Mouse (Mus musculus): ENCODE data around the gene Cyp2u1.
A peak's percentile ranks its signal among the peaks of the same experiment; 100 is the strongest.

The Cyp2u1 gene

DNA sequence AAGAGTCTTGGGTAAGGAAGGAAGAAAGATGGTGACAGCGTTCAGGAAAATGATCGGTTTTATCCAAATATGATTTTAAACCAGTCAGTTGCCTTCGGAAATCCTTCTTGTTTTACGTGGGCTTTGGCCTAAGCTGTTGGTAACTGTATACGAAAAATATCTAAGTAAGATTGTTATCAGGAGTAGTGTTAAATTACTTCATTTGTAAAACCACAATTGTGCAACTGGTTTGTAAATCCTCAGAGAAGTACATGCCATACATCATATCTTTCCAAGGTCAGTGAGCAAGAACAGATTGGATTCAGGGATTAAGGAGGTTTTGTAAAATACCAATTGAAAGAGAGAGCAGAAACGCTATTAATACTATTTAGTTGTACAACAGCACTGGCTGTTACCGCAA lies 3.2 kb upstream of the Cyp2u1 start:
- DNase-seq (ENCODE audit: low spot score in 2 of 2), result no peak

DNA sequence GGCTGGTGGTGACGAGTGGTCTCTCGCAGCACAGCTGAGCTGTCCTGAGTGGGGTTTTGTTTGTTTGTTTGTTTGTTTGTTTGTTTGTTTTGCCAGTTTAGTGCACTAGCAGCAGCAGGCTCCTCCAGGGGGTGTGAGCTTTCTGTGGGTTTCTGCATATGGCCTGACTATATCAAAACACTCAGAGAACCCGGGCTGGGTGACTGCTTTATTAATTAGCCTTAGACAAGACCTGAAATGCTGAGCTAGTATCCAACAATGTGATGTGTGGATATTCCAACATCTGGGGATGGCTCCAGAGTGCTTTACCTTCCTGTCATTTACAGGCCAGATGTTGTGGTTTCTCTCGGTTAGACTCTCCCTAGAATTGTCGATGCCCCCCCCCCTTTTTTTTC lies 290 bp upstream of the Cyp2u1 start:
- no peak for DNase-seq (ENCODE audit: low spot score in 2 of 2)

DNA sequence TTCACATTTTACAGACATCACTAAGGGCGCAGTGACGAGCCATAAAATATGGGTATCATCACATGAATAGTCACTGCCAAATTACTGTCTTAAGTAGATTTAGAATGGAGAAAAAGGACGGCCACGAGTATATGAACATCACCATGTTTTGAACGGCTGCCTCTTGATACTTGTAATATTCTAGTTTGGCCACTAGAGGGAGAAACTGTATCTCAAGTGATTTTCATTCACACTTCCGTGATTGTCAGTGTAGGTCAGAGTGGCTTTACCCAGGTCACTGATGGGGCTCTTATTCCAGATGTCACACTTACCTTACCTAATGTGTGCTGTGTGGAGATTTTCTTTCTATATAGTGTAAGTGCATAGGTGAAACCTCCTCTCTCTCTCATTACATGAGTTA lies 3.1 kb downstream of the Cyp2u1 start:
- DNase-seq (ENCODE audit: low spot score in 2 of 2), result peak; percentile 19 to 32

DNA sequence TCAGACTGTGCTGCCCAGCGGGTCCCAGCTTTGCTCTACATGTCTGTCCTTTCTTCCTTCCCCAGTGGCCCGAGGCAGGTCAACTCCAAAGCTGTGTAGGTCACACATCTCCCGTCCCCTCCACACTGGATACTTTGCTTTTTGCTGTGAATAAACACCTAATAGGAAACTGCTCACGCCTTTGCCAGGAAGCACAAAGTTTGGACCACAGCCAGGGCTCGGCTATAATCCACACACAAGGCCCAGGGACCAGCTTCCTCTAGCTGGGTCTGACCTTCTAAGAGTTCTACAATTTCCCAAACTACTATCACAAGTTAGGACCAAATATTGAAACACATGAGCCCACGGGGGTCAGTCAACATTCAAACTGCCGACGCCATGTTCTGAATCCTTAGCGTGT lies 3.9 kb downstream of the Cyp2u1 start:
- no peak for DNase-seq (ENCODE audit: low spot score in 2 of 2)

DNA sequence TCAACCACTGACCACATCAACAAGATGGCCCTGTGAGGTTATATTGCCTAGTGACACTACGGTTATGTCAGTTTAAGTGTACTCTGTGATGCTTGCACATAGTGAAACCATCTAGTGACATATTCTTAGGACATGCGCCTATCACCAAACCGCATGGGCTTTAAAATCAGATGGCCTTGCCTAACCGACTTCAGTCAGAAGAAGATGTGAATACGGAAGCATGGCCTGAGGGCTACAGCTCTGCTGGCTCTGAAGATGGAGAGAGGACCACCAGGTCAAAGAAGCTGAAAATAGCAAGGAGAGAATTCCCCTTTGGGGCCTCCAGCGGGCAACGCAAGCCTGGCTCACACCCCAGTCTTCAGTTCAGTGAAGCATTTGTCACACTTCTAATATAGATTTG lies 6.1 kb downstream of the Cyp2u1 start:
- DNase-seq (ENCODE audit: low spot score in 2 of 2), result no peak

DNA sequence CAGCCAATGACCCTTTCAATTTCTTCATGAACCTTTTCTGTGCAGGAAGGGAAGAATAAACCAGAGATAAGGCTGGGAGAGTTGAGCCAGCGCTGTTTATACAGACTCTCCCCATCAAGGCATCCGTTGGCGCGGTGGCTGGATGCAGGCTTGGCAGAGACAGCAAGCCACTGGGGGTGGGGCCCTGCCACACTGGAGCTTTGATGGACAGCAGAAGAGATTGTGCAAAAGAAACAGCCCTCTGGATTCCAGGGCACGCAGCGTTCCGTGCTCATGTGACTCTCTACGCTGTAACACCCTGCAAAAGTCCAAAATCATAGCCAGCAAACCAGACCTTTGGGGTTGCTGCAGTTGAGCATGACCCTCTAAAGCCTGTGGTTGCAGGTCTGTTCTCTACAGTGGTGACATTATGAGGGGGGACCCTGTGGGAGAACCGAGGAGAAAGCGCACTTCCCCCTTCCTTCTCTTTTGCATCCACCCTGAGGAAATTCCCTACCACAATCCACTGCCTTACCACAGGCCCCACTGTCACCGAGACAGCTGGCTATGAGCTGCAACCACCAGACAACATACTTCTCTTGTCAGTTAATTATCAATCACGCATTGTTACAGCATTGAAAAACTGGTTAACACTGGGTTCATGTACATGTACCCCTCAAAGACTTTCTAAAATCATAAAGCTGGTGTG lies 7.4 kb downstream of the Cyp2u1 start:
- peak; percentile 36 to 52 for DNase-seq (ENCODE audit: low spot score in 2 of 2)

DNA sequence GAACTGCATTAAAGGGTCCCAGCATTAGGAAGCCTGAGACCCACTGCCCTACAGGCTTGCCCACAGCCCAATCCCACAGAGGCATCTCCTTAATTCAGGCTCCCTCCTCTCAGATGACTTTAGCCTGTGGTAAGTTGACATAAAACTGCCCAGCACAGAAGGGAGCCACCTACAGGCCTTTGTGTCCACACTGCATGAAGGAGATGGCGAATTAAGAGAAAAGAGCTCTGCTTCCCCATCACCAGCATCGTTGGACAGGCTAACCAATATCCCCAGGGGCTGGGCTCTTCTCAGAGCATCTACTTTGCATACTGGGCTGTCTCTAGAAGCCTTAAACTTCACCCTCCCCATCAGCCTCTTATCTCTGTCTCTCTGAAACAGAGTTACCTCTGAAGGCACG lies 8.5 kb downstream of the Cyp2u1 start:
- DNase-seq (ENCODE audit: low spot score in 2 of 2), result no peak

DNA sequence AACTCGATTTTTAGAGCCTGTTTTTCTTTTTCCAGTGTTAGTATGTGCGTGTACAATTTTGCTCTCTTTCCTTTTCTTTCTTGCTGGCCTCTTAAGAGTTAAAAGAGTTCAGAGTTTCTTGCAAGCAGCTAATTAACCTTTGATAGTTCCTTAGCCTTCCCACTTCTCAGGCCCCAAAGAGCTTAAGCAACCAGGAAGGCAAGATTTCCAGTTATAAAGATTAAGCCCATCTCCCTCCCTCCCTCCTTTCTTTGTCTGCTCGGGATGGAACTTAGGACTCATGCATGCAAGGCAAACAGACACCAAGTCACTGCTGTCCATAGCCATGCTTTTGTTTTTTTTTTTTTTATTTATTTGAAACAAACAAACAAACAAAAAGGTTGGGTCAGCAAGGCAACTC lies 10.1 kb downstream of the Cyp2u1 start:
- DNase-seq (ENCODE audit: low spot score in 2 of 2), result no peak

DNA sequence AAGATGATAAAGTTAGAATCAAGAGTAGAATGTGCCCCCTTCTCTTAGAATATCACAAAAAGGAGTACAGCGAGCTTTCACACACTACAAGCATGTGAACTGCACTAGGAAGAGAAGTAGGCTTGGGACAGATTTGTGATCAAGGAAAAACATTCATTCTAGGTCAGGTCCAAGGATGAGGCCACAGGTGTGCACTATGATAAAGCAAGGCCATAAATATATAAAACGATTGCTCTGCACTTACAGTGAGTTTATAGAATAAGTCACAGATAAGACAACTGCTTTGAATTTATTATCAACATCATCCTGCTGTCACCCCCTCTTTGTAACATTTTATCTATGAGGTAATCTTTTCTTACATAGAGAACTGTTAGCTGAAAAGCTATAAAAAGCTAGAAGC lies 10.7 kb downstream of the Cyp2u1 start:
- no peak for DNase-seq (ENCODE audit: low spot score in 2 of 2)

DNA sequence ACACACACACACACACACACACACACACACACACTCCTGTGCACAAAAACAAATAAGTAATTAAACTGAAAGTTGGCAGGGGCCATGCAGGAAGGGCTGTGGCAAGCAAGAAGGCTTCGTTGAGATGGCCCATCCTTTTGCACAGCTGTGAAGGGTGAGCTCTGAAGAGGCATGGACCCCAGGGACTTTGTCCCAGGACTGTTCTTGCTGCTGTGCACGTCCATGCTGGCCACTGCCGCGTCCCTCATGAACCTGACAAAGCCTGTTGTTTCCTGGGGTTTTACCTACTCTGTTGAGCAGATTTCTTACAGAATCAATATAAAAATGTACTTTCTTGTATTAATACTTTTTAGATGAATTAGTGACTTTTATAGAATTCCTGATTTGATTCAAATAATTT lies 11.1 kb downstream of the Cyp2u1 start:
- DNase-seq (ENCODE audit: low spot score in 2 of 2), result no peak

DNA sequence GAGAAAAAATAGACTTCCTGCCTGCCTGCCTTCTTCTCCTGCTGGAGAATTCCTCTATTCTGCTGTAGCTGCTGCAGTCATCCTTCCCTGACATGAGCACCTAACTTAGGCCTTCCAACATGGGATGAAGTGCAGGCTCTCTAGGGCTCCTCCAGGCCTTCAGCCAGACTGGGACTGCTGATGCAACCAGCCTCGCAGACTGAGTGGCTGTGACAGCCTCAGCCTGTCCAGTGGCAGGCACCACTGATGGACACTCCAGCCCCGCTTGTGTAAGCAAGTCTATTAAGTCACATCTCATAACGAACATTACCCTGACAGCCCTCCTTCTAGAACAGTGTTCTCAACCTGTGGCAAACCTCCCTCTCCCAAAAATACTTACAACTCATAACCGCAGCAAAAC lies 28.9 kb downstream of the Cyp2u1 start:
- DNase-seq (ENCODE audit: low spot score in 2 of 2), result no peak

DNA sequence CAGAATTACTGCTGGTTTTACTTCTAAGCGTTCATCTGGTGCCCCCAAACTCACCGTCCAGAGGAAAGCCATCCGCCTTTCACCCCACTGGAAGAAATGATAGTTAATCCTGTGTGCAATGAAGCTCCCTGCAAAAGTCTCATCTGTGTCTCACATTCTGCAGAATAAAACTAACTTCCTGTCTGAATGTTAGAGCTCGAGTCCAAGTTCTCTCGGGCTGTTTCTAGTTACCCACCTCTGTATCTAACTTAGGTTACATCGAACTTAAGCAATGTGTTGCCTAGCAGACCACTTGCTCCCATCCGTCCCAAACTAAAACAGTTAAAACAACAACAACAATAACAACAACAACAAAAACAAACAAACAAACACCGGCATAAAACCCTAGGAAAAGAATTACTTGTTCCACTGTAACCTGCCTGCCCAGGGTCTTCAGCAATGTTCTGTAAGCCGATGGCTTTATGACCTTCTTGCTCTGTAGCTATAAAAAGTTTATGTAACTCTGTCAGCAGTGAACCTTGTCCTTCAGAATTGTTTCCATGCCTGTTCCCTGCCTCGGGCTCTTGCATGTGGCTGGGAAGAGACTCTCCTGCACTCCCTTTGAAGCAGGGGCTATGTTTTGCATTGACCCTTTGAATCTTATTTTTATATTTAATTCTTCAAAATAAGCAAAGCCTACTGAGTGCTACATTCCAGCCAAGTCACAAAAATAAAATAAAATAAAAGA lies 30.5 kb downstream of the Cyp2u1 start:
- no peak for DNase-seq (ENCODE audit: low spot score in 2 of 2)

DNA sequence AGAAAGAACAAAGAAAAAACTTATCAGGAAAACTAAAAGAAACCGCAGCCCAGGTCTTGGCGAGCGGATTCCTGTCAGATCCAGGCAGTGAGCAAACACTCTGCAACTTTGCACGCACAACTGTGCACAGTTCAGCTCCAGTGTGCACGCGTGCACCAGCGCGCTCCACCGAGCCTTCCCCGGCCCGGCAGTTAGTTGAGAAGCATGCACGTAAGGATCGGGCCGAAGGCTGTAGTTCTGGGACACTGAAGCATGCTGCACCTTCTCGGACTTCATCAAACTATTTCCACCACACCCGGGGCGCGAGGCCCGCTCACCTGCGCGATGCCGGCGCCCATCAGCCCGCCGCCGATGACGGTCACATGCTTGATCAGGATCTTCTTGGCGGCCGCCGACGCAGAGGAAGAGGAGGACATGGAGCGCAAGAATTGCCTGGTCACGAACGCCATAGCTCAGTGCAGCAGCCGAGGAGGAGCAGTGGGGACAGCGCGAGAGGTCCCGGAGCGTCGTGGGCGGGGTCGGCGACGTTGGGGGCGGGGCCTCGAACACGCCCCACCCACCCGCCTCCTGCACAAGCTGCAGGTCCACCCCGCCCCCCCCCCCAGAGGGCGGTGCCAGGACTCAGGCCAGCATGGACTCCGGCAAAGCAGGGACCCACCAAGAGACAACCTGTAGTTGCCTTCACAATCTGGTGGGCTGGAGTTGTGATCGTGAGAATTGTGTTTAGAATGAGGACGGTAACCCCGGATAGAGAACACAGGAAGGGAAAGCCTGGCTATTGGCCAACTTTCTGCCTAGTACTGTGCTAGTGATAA lies 31.3 kb downstream of the Cyp2u1 start, which contains the start of gene Hadh:
Hadh (minus strand) TSS at position 543 of the 815 bp plus-strand sequence.
- peak; percentile 81 to 89 for DNase-seq (ENCODE audit: low spot score in 2 of 2)

DNA sequence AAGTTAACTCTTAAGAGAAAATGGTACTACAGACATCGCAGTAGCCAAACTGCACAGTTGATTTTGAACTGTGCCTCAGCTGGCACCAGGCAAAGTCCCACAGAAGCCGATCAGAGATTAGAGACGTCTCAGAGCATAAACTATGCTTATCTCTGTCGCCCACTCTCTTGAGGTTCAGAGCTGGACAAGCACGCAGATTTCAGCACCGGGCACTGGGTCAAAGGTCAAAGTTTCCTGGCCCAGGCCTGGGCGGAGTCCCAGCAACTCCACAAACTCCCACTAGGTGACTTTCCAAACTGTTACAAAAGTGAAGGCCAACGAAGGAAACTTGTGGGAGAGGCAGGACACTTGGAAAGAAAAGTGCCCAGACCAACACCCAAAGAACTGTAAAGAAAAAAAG lies 31.9 kb downstream of the Cyp2u1 start:
- DNase-seq (ENCODE audit: low spot score in 2 of 2), result peak; percentile 47 to 69

DNA sequence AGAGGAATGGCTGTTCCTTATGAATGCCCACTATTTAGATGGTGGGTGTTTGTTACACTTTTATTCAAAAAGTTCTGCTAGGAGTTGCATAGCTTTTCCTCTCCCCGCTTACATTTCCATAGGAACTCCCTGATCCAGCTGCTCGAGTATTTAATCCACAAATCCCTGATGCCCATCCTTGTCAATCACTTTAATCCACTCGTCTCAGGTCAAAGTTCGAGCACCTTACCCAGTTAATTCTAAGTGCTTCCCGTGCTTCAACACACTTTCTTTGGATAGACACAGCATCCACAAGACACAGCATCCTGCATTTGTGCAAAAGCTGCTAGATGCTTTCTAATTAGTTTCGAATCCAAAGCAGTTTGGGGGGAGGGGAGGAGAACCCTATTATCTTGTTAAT lies 32.6 kb downstream of the Cyp2u1 start:
- no peak for DNase-seq (ENCODE audit: low spot score in 2 of 2)

DNA sequence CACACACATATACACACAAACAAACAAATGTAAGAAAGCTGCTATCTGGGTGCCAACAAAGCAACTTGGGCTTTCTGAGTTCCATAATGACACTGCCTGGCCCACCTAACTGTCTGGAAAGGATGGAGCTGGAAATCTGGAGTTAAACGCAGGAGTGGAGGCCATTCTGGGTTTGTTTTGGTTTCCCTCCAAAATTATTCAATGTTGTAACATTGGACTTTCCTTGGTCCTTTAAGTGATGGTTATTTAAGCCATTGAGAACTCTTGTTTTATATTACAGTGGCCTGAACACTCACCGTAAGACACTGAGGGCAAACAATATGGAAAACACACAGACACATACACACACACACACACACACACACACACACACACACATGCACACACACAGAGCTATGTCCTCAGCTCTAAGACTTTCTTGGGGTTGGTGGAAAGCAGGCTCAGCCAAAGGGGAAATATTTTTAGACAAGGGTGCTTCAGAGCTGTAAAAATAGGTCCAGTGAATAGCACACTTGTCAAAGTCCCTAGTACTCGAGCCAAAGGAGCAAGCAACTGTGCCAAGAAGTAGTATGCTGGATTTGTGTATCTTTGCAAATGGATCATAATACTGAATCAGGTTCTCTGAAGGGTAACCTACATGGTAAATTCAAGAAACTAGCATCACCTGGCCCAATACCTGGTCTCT lies 36.5 kb downstream of the Cyp2u1 start:
- DNase-seq (ENCODE audit: low spot score in 2 of 2), result peak; percentile 46 to 66

DNA sequence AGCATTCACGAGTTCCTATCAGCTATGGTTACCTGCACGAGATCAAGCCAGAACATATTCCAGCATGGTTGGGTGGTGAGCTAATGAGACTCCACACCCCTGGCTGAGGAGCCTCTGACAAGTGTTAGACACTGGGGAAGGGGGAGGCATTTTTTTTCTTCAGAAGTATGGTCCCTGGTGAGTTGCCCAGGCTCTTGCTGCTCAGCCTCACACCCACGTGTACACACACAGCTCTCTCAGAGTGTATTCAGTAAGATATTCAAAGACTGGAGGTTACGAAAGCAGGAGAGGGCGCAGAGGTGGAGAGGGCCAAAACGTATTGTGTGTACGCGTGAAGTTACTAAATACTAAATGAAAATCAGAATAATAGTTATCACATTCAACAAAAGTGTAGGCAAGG lies 37.5 kb downstream of the Cyp2u1 start:
- DNase-seq (ENCODE audit: low spot score in 2 of 2), result no peak

DNA sequence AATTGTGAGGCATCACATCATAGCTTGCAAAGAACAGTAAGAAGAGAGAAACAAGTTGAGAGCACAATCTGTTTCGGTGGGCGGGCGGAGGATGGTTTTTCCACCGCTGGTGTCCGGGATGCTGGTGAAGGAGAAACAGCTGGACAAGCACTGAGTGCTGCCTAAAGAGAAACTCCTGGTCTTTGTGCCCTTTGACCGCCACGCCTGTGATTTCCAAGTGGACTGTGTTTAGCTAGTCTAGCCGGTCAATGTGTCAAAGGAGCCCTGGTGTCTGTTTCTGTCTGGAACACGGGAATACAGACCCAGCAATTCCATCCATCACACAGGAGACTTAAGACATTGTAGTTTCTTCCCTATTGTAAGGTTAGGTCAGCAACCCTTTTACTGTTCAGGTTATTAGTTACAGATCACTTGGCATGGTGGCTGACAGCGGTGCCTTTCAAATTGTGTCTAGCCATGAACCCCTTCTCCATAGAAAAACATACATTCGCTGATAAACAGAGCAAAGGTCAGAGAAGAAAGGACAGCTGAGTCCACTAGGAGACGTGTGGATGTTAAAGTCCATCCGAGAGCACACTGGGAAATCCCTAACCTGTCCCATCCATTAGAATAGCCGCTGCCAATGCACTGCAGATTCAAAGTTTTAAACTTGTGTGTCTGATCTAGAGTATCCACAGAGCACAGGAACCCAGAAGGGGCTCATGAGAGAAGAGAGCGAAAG lies 39.1 kb downstream of the Cyp2u1 start:
- DNase-seq (ENCODE audit: low spot score in 2 of 2), result no peak

DNA sequence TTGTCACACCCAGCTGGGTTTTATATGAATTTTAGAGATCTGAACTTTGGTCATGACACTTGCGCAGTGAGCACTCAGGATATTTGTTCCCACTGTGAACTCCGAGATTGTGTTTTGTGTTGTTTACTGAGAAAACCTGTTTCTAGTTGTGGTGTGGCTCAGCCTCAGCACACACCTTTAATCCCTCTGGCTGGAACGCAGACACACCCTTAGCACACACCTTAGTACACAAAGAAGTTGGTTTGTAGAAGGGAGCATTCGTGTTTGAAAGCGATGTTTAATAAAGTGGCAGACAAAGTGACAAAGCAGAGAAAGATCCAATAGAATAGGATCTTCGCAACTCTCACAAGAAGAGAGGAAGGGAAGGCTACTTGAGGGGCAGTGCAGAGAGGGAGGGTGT lies 42.6 kb downstream of the Cyp2u1 start:
- DNase-seq (ENCODE audit: low spot score in 2 of 2), result no peak

DNA sequence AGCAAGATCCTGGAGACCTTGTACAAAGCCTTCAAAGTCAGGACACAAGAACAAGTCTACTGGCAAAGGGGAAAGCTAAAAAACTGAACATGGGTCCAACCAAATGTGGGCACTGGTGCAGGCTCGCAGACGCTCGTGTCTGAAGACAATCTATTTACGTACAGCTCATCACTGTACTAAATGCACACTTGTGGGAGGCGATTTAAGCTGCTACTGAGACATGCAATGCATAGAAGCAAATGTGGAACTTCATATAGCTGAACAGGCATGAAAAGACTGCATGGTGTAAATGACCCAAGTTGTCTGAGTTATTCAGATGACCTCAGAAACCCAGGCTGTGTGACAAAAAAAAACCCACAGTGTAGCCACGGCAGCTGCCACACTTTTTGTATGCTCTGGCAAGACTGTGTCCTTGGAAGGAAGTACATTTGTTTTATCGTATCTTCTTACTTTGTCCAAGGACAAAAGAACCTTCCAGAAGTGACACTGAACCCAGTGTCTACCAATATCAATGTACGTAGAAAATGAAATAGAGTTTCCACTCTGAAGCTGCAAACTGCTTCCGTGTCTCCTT lies 43.5 kb downstream of the Cyp2u1 start:
- DNase-seq (ENCODE audit: low spot score in 2 of 2), result no peak

DNA sequence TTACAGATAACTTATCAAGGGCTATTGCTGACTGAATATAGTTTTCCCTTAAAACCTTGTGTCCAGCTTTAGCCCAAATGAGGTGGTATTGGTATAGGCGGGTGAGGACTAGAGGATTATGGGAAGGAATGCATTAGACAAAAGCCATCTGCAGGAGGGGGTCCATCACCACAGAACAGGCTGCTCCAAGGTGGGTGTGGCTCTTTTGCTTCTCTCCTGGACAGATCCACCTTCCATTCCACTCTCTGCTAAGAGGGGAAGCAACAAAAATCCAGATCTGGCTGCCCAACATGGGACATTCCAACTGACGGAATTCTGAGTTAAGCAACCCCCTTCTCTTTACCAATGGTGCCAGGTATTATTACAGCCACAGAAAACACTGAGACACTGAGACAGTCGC lies 44.1 kb downstream of the Cyp2u1 start:
- DNase-seq (ENCODE audit: low spot score in 2 of 2), result no peak

All from heart, adult 9 months (tissue).